Mouse (Mus musculus) midbrain, postnatal 0 days (tissue): ENCODE results near the gene Usp7. TPM values are rescaled to one million over a fixed set of nuclear protein-coding genes. Genes with fewer than 3 reads are reported as not detected.

Source experiments
- ATAC-seq: fragments of 200-750 bp; cut with Nextera tagmentation; 2 replicates; pipeline ENCODE4 v1.8.0; 2017; ENCODE audit warnings: moderate number of reproducible peaks, mild to moderate bottlenecking, moderate TSS enrichment, moderate library complexity; ENCODE audit not compliant: low FRiP score
- DNase-seq: peaks from one replicate; pipeline ENCODE4 v3.0.0-alpha.2; 2015; ENCODE audit warnings: low spot score
- H3K27ac ChIP-seq: fragments of 300-500 bp; sonication (generic); 2 replicates; pipeline ENCODE4 v1.5.1; 2014; ENCODE audit warnings: low read depth, mild to moderate bottlenecking, low read length, mixed read lengths
- H3K27me3 ChIP-seq: fragments of 300-500 bp; sonication (generic); 2 replicates; pipeline ENCODE4 v1.6.1; 2014; ENCODE audit warnings: low read length, control low read depth, mixed read lengths; ENCODE audit not compliant: insufficient read depth
- H3K36me3 ChIP-seq: fragments of 300-500 bp; sonication (generic); 2 replicates; pipeline ENCODE4 v1.6.1; 2014; ENCODE audit warnings: low read length, control low read depth, mixed read lengths; ENCODE audit not compliant: insufficient read depth
- H3K4me1 ChIP-seq: fragments of 300-500 bp; sonication (generic); 2 replicates; pipeline ENCODE4 v1.6.1; 2014; ENCODE audit warnings: mild to moderate bottlenecking, control low read depth, antibody characterized with exemption, low read length, mixed read lengths; ENCODE audit not compliant: insufficient read depth
- H3K4me2 ChIP-seq: fragments of 300-500 bp; sonication (generic); 2 replicates; pipeline ENCODE4 v1.6.1; 2014; ENCODE audit warnings: low read depth, mild to moderate bottlenecking, low read length, mixed read lengths; ENCODE audit not compliant: poor library complexity, severe bottlenecking
- H3K4me3 ChIP-seq: fragments of 300-500 bp; sonication (generic); 2 replicates; pipeline ENCODE4 v1.5.1; 2014; ENCODE audit warnings: low read depth, mild to moderate bottlenecking, low read length, moderate library complexity
- H3K9ac ChIP-seq: fragments of 300-500 bp; sonication (generic); replicated peaks from 2 replicates; pipeline ENCODE4 v1.6.1; 2014; ENCODE audit warnings: mild to moderate bottlenecking, low read length, moderate library complexity, mixed read lengths; ENCODE audit not compliant: poor library complexity, severe bottlenecking
- H3K9me3 ChIP-seq: fragments of 300-500 bp; sonication (generic); 2 replicates; pipeline ENCODE4 v1.6.1; 2016; ENCODE audit warnings: low read length, control low read depth
- CTCF ChIP-seq: IDR thresholded peaks from 2 replicates; pipeline ENCODE4 v1.5.1; 2016; ENCODE audit warnings: antibody characterized with exemption, mild to moderate bottlenecking
- WGBS: fragments of 180-500 bp; shearing (Covaris S2); extraction: QIAGEN DNeasy Blood & Tissue Kit; methylation state at CpG from one replicate; pipeline ENCODE4 v1.1.7; 2014; 5-methylcytosine and 5-hydroxymethylcytosine counted together
- polyA plus RNA-seq: library from polyadenylated mRNA; unstranded; fragments of >200 nt; fragmentation: Nextera tagmentation; extraction: Ambion mirVana; gene quantifications from 2 replicates; pipeline ENCODE4 v1.2.1, GENCODE M21; 2015
- total RNA-seq: library from RNA; depleted of rRNA; stranded (reverse); fragments of >200 nt; gene quantifications from 2 replicates; pipeline ENCODE4 v1.2.3, GENCODE M21; 2014

Gene Usp7
- total and polyA plus RNA-seq, 2 experiments from 2014 or later: 21.8 to 116 TPM

DNA sequence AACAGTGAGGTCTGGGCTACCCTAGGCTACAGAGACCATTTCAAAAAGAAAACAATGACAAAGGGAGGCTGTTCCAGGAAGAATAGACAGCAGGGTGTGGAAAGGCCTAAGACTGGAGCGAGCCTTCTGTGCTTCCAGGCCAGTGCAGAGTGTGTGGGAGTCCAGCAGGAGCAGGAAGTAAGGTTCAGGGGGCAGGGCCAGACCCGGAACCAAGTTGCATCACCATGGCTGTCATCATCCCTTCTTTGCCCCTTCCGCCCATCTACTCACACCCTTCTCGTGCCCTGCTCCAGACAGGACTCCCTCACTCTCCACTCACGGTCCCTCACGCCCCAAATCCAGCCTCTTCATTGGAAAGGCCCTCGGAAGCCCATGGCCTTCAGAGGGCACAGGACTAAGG is 124.8 kb downstream of the Usp7 start:
- no peak for ATAC-seq
- no peak for TF ChIP-seq CTCF
- no peak for DNase-seq
- H3K4me3 ChIP-seq: no peak overlapping the region
- H3K27ac ChIP-seq: no peak overlapping the region
- no peaks in the 10 kb centered on the region for H3K9me3 ChIP-seq
- peaks cover 15% of the 10 kb centered on the region; the same call in 1 of the 2 replicates for H3K4me1 ChIP-seq
- H3K4me2 ChIP-seq: no peak overlapping the region
- no peak overlapping the region for H3K9ac ChIP-seq
- no peaks in the 10 kb centered on the region for H3K27me3 ChIP-seq
- 88% methylated on average over 7 of the region's 7 CpGs for WGBS
- H3K36me3 ChIP-seq: 0 out of 2 replicates have a peak, but pooled peaks cover 10% of the 10 kb centered on the region

DNA sequence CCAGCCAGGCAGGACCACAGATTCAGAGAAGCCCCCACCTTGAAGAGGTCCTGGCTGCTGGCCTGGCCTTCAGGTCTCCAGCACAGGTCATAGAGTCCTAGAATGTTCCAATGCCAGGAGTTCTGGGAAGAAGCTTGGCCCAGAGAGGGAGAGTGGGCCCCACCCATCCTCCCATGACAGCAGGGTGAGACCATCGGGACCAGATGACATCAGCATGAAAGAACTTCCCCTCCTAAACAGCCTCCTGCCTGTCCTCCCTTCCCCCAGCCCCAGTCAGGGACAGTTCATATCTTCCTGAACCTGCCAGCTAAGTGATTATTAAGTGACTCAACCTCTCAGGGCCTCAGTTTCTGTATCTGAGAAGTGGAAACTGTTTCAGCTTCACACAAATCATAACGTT is 125.7 kb downstream of the Usp7 start:
- Histone ChIP-seq H3K9me3 (no peaks in the 10 kb centered on the region), H3K27me3 (no peaks in the 10 kb centered on the region), H3K4me1 (peaks cover 15% of the 10 kb centered on the region; the same call in 1 of the 2 replicates), H3K9ac (no peak overlapping the region), H3K27ac (no peak overlapping the region), H3K36me3 (peaks cover 18% of the 10 kb centered on the region), H3K4me2 (no peak overlapping the region), H3K4me3 (no peak overlapping the region)
- WGBS: 61% methylated on average over 2 of the region's 2 CpGs
- ATAC-seq (no peak), DNase-seq (no peak)
- no peak for TF ChIP-seq CTCF

DNA sequence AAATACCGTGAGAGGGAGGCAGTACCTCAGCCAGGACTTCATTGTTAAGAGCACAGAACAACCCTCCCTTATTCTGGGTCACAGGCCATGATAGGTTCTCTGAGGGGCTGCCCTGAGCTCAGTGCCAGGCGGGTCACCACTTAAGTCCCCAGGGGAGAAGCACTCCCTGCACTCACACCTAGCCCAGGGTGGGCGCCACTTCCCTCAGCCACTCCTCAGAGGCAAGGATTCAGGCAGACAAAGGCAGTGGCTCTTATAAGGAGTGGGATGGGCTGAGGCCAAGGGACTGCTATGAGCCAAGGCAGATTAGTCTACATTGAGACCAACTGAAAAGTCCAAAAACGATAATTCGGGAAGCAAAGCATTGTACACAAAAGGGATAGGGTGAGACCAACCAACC is 126.7 kb downstream of the Usp7 start:
- H3K9ac ChIP-seq: no peak overlapping the region
- no peak overlapping the region for H3K4me2 ChIP-seq
- peaks cover 11% of the 10 kb centered on the region; the same call in 1 of the 2 replicates for H3K4me1 ChIP-seq
- TF ChIP-seq CTCF: no peak
- H3K4me3 ChIP-seq: no peak overlapping the region
- H3K27me3 ChIP-seq: no peaks in the 10 kb centered on the region
- no peaks in the 10 kb centered on the region for H3K9me3 ChIP-seq
- ATAC-seq (no peak), DNase-seq (no peak)
- no peak overlapping the region for H3K27ac ChIP-seq
- WGBS: 80% methylated on average over 5 of the region's 5 CpGs
- peaks cover 25% of the 10 kb centered on the region for H3K36me3 ChIP-seq

DNA sequence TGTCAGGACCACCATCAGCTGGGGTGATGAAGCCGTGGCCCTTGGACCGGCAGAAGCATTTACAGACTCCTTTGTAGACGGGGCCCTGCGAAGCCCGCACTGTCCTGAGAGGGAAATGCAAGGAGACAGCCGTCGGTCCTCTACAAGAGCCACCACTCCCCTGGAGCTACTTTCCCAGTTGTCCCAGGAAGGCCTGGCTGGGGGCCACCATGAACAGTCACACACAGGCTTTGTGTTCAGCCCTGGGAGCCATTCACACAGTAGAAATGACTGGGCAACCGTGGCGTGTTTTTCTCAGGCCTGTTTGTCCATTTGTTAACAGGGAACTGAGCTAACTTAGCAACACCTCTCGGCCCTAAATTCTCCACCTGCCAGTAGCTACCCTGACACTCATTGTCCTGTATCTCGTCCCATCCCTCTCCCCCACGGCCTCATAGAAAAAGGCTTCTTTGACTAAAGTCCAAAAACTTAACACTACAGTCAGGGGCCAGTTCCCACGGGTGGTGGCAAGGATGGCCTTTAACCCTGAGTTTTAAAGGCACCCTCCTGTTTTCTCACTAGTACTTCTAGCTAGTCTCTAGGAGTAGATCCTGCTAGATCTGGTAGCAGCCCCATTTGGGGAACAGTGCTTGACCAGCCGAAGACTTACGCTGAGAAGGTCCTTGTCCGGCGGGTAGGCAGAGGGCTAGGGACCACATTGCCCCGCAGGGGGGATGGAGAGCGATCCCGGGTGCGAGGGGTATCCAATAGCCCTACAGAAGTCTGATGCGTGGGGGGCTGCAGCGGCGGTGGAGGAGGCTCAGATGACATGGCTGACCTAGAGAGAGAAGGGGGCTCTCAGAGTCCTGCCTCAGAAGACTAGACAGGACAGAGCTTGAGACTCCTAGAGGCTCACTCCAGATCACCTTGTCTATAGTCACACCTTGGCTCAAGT is 128.2 kb downstream of the Usp7 start:
- Histone ChIP-seq H3K4me1 (peaks cover 3% of the 10 kb centered on the region; the same call in 1 of the 2 replicates), H3K4me3 (no peak overlapping the region), H3K9me3 (no peaks in the 10 kb centered on the region), H3K9ac (no peak overlapping the region), H3K4me2 (no peak overlapping the region), H3K27me3 (no peaks in the 10 kb centered on the region), H3K36me3 (peaks cover 38% of the 10 kb centered on the region), H3K27ac (peak overlapping the region; percentile 8)
- ATAC-seq (no peak; the same call in 1 of the 2 replicates), DNase-seq (peak; percentile 57)
- TF ChIP-seq CTCF: no peak
- 78% methylated on average over 24 of the region's 24 CpGs for WGBS

DNA sequence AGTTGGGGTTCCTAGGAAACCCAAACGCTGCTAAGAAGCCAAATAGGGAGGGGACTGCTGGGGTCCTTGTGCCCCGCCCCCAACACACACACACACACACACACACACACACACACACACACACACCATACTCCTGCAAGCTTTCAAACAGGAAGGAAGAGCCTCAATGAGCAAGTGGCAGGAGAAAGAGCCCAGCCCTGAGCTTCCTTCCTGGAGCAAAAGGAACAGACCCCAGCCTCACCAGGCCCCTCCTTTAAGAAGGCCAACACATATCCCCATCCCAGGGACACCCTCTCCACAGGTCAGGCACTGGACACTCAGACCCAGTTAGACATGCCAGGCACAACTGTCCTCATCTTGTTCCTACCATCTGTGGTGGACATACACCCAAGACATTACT is 129.1 kb downstream of the Usp7 start:
- no peak overlapping the region for H3K9ac ChIP-seq
- no peak for TF ChIP-seq CTCF
- peaks cover 41% of the 10 kb centered on the region for H3K36me3 ChIP-seq
- no peak for DNase-seq
- no peak for ATAC-seq
- H3K4me2 ChIP-seq: no peak overlapping the region
- no peak overlapping the region for H3K4me3 ChIP-seq
- H3K27ac ChIP-seq: 0 out of 2 replicates have a peak overlapping the region, but pooled peaks have one; percentile 8
- H3K9me3 ChIP-seq: no peaks in the 10 kb centered on the region
- 64% methylated on average over 2 of the region's 2 CpGs for WGBS
- peaks cover 3% of the 10 kb centered on the region; the same call in 1 of the 2 replicates for H3K4me1 ChIP-seq
- H3K27me3 ChIP-seq: no peaks in the 10 kb centered on the region

DNA sequence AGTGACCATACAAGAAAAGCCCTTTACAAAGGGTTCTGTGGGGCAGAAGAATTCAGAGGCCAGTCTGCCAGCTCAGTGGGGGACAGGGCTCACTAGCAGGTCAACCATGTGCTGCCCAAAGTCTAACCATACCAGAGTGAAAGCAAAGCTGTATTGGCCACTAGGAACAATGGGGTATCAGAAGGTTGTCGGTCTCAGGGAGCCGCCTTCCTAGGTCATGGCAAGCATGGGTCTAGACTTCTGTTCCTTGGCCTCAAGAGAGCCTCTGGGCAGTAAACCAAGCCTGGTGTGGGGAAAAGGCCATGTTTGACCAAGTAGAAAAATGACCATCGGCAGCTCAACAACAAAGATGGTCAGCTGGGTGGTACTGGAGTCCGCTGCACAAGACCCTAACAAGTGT is 133.3 kb downstream of the Usp7 start:
- Histone ChIP-seq H3K4me1 (no peaks in the 10 kb centered on the region), H3K27ac (no peak overlapping the region), H3K4me2 (no peak overlapping the region), H3K27me3 (no peaks in the 10 kb centered on the region), H3K9me3 (no peaks in the 10 kb centered on the region), H3K9ac (no peak overlapping the region), H3K4me3 (no peak overlapping the region), H3K36me3 (peaks cover 52% of the 10 kb centered on the region)
- no peak for ATAC-seq
- WGBS: 88% methylated on average over 4 of the region's 4 CpGs
- DNase-seq: no peak
- no peak for TF ChIP-seq CTCF
